Mouse (Mus musculus): ENCODE results near the gene 4930426L09Rik.

The 4930426L09Rik gene

GRCm38 (mm10) chr2:19016348-19016747, 18.2 kb downstream of the 4930426L09Rik start:
- no peak for DNase-seq (ENCODE audit: low spot score in 2 of 2)

GRCm38 (mm10) chr2:19016839-19017238, 18.7 kb downstream of the 4930426L09Rik start:
- no peak for DNase-seq (ENCODE audit: low spot score in 2 of 2)

GRCm38 (mm10) chr2:19018034-19018433, 19.9 kb downstream of the 4930426L09Rik start:
- DNase-seq (ENCODE audit: low spot score in 2 of 2) = no peak

GRCm38 (mm10) chr2:19024807-19025206, 26.7 kb downstream of the 4930426L09Rik start:
- DNase-seq (ENCODE audit: low spot score in 2 of 2) = no peak

- no peak for DNase-seq (ENCODE audit: low spot score in 2 of 2)
Observed at GRCm38 (mm10) chr2:19037430-19037829, 39.3 kb downstream of the 4930426L09Rik start.

GRCm38 (mm10) chr2:19037907-19038570, 39.9 kb downstream of the 4930426L09Rik start:
- DNase-seq (ENCODE audit: low spot score in 2 of 2) = no peak

DNA sequence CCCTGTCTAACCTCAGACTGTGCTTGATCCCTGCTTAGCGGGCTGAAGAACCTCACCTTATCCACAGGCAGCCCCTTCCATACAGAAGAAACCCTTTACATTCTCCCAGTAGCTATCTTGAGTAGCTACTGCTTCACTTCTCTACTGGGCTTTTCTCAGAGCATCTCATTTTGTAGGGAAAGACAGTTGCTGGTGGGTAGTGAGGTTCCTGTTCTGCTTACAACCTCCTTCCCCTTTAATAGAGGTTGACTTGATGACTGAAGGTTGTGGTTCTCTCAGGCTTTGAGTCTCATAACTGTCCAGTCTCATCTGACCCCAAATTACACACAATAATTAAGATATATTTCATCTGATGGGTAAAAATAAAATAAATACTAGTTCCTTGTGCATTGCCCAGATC, 50.1 kb downstream of the 4930426L09Rik start:
- no peak for DNase-seq (ENCODE audit: low spot score in 2 of 2)

- DNase-seq (ENCODE audit: low spot score in 2 of 2) = no peak
Observed at GRCm38 (mm10) chr2:19049341-19049740, 51.2 kb downstream of the 4930426L09Rik start.
